Mouse (Mus musculus) central nervous system, embryonic 11.5 days (tissue): ENCODE results near the gene Ang6. TPM values are rescaled to one million over a fixed set of nuclear protein-coding genes. Genes with fewer than 3 reads are reported as not detected.

Experiments
- polyA plus RNA-seq: library from polyadenylated mRNA; depleted of rRNA; stranded (reverse); fragments of >200 nt; gene quantifications from 2 replicates; pipeline ENCODE4 v1.2.3, GENCODE M21; 2012; rRNA removed

The Ang6 gene
- not detected in 2 replicates for polyA plus RNA-seq

GRCm38 (mm10) chr14:44002169-44002568 is at the start of gene Ang6:
Gene Ang6 (minus strand): TSS chr14:44002269.

GRCm38 (mm10) chr14:43956769-43957168 is 45.3 kb downstream of the Ang6 start, which contains the start of gene Ang5:
Gene Ang5 (plus strand): TSS chr14:43957069.

Other genes starting within 250 kb of the Ang6 start
- not detected in 2 replicates for gene Gm8180, start 217.5 kb downstream of the Ang6 start, polyA plus RNA-seq
- gene Ear1, start 126.8 kb downstream of the Ang6 start, polyA plus RNA-seq: 1.1 and 1.5 TPM in 2 replicates
- gene Ear10, start 78.7 kb downstream of the Ang6 start, polyA plus RNA-seq: not detected in 2 replicates
- gene Gm8113, start 76.9 kb downstream of the Ang6 start, polyA plus RNA-seq: 6.6 and 12.5 TPM in 2 replicates
- not detected in 2 replicates for gene Ang5, start 45.2 kb downstream of the Ang6 start, polyA plus RNA-seq
- gene Ear2, start 100.4 kb upstream of the Ang6 start, polyA plus RNA-seq: 1.8 and 2.3 TPM in 2 replicates
- gene Gm3327, start 121.6 kb upstream of the Ang6 start, polyA plus RNA-seq: not detected in 2 replicates
- gene Gm8212, start 195.4 kb upstream of the Ang6 start, polyA plus RNA-seq: not detected in 2 replicates
- gene 4930503E14Rik, start 211.0 kb upstream of the Ang6 start, polyA plus RNA-seq: not detected in 2 replicates